Mouse (Mus musculus) hematopoietic multipotent progenitor cell, adult 10-12 weeks (in vitro differentiated cells): ENCODE results near the gene Klhdc8a. TPM values are rescaled to one million over a fixed set of nuclear protein-coding genes. Genes with fewer than 3 reads are reported as not detected.

Source experiments
- polyA plus RNA-seq: library from polyadenylated mRNA; stranded (reverse); fragments of >175 nt; gene quantifications from 2 replicates; pipeline ENCODE4 v1.2.3, GENCODE M21; 2012; ENCODE audit warnings: low replicate concordance

Gene Klhdc8a
- polyA plus RNA-seq: 0.02 and 0.04 TPM in 2 replicates

DNA sequence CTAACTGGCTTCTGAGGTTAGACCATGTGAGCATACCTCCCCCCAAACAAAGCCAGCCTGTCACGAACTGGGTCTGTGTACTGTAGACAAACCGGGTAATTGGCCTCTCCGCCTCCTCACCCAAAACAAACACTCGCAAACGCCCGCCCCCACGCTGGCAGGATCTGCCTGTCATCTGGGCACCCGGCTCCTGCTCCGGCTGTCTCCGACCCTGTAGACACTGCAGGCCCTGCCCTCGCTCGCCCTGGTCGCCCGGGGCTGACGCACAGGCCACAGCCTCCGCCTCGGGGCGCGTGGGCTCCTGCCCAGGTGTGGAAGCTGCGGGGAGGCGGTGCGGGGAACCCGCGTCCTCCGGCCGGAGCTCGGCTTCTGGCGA, at the start of gene Klhdc8a:
Gene Klhdc8a, plus strand, starts transcription at position 202 of the 376 bp plus-strand sequence.

GRCm38 (mm10) chr1:132315889-132316624, 17.6 kb downstream of the Klhdc8a start, which contains the start of gene Nuak2:
Gene Nuak2, plus strand, starts transcription at chr1:132316126.

Other genes starting within 250 kb of the Klhdc8a start
- gene Mfsd4a, start 230.6 kb upstream of the Klhdc8a start, polyA plus RNA-seq: 0.56 and 0.99 TPM in 2 replicates
- gene Cdk18, start 158.9 kb upstream of the Klhdc8a start, polyA plus RNA-seq: 2.6 and 3.7 TPM in 2 replicates
- gene Lemd1, start 107.2 kb upstream of the Klhdc8a start, polyA plus RNA-seq: not detected in 2 replicates
- gene AC124108.1, start 107.2 kb upstream of the Klhdc8a start, polyA plus RNA-seq: not detected in 2 replicates
- gene Gm10188, start 68.9 kb upstream of the Klhdc8a start, polyA plus RNA-seq: not detected in 2 replicates
- 27.4 and 44.8 TPM in 2 replicates for gene Nuak2, start 17.5 kb downstream of the Klhdc8a start, polyA plus RNA-seq
- 13.7 and 203 TPM in 2 replicates for gene Tmcc2, start 92.7 kb downstream of the Klhdc8a start, polyA plus RNA-seq
- 2.6 and 8.1 TPM in 2 replicates for gene Dstyk, start 118.9 kb downstream of the Klhdc8a start, polyA plus RNA-seq
- 5.0 and 6.4 TPM in 2 replicates for gene Rbbp5, start 178.7 kb downstream of the Klhdc8a start, polyA plus RNA-seq
- 0.77 and 1.3 TPM in 2 replicates for gene Tmem81, start 207.6 kb downstream of the Klhdc8a start, polyA plus RNA-seq
- gene Cntn2, start 244.6 kb downstream of the Klhdc8a start, polyA plus RNA-seq: 0.10 TPM in 1 of 2 replicates, not detected in the other